Mouse (Mus musculus): Measurements from ENCODE around the gene Krtap9-3.

Gene Krtap9-3

GRCm38 (mm10) chr11:99562580-99562979, 35.3 kb downstream of the Krtap9-3 start:
- no peak for DNase-seq

DNA sequence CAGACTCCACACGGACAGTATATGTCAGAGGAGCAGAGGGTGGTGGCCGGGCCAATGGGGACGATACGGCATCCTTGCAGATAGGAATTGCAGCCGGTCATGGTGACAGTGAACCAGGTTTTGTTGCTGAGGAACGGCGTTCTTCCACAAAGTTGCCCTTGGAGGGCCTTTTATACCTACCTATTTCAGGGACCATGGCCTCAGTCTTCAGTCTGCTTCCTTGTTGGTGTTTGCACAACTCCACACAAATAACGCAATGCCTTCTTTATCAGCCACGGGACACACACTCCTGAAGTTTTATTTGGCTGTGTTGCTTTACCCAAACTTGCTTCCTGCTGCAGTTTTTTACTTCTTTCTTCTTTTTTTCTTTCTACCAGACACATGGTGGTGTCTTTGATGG, 38.5 kb downstream of the Krtap9-3 start, which contains the start of gene Gm11939:
Gene Gm11939 (minus strand): TSS at position 101 of the 400 bp plus-strand sequence.
- no peak for DNase-seq

DNA sequence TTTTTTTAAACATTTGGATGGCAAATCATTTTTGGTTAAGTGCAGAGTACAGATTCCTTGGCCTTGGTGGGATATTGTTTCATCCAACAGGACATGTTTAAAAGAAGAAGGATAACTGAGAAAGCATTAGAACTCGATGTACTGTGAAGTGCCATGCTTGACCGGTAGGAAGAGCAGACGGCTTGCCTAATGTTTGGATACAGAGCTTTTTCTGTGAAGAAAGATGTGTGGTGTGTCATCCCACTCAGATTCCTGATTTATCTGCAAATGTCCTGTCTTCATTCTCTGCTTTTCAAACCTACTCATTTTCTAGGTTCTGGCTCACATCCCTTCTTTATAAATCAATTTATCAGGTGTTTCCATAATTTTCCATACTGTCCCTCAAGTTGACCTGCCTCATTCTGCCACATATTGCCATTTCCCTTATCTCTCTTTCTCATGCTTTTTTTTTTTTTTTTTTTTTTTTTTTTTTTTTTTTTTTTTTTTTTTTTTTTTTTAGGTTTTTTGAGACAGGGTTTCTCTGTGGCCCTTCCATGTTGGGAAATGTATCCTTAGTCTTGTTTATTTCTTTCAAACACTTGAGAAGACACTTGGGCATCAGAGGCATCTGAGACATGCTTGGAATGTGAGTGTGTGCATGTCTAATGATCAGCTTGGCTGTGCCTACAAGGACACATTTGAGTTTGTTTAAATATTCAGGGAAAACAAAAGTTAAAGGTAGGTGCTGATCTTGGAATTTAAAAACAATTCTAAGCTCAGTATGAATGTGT, 39.7 kb downstream of the Krtap9-3 start:
- DNase-seq, result no peak

DNA sequence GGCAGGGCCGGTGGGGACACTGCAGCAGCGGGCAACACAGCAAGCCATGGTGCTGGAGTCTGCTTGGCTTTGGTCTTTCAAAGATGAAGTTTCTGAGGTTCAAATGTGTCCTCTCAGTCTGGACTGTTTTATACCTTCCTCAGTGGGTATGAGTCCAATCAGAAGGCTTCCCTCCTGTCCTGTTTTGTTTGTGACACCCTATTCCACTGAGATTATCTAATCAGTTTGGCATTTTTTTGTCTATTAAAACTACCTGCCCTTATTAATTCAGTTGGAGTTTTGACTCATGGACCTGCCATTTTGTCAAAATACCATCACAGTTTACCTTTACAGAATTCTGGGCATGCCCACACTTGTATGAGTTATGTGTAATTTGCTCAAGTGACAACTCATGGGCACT, 41.2 kb downstream of the Krtap9-3 start, which contains the start of gene Krtap3-2:
Gene Krtap3-2 (minus strand): TSS at position 101 of the 400 bp plus-strand sequence.
- DNase-seq, result no peak

GRCm38 (mm10) chr11:99556195-99556594, 41.7 kb downstream of the Krtap9-3 start:
- no peak for DNase-seq

GRCm38 (mm10) chr11:99550765-99551164, 47.1 kb downstream of the Krtap9-3 start, which contains the start of gene Krtap3-3:
Gene Krtap3-3 (minus strand): TSS chr11:99550865.
- DNase-seq, result no peak

DNA sequence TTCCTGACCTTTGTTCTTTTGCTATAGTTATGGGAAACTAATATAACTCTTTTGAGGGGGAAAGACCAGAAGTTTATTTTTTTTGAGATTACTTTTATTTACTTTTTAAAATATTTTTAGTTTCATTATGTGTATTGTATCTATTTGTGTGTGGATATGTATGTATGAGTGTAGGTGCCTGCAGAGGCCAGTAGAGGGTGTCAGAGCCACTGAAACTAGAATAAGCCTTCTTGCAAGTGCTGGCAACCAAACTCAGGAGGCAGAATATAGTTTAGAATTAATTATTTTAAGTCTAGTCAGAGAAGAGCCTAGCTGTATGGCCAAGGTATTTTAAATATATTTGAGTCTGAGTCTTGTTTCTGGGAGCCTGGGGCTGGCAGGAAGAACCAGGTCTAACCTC, 50.0 kb downstream of the Krtap9-3 start:
- DNase-seq, result no peak
